Mouse (Mus musculus): ENCODE data around the gene Csrnp3. TPM values are rescaled to one million over a fixed set of nuclear protein-coding genes. Genes with fewer than 3 reads are reported as not detected.

The Csrnp3 gene
- polyA plus RNA-seq, 1 experiment from 2014 or later: 0.42 TPM

DNA sequence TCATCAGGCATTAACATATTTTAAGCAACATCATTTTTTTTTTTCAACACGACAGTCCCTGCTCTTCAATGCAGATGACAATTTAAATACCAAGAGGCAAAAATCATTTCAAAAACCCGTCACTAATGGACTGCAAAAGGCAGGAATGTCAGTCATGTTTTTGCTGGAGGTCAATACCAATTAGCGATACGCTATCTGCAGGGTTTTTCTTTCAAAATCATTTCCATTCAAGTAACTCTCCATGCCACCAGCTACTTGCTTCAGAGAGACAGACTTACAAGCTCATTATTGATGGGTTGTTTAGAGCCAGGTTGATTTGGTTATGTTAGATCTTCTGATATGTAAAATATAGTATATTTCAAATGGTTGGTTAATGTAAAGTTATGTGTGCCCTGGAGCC is 145.2 kb downstream of the Csrnp3 start:
- no peaks in the 10 kb centered on the region for H3K9me3 ChIP-seq (ENCODE audit: control insufficient read depth, low read length)
- H3K9ac ChIP-seq (ENCODE audit: low read length): no peak overlapping the region
- WGBS: 80% methylated on average over 4 of the region's 4 CpGs
- H3K27me3 ChIP-seq (ENCODE audit: control insufficient read depth, insufficient read depth, low read length): no peaks in the 10 kb centered on the region
- no peak for TF ChIP-seq EP300 (optimal IDR thresholded peaks at IDR 0.05)
- no peak for TF ChIP-seq CTCF (IDR thresholded peaks at IDR 0.05; ENCODE audit: low read depth)
- H3K36me3 ChIP-seq (ENCODE audit: control insufficient read depth, insufficient read depth, low read length): no peaks in the 10 kb centered on the region
- no peak for ATAC-seq (ENCODE audit: low FRiP score, low TSS enrichment)
- H3K4me1 ChIP-seq (replicated peaks; ENCODE audit: control insufficient read depth, insufficient read depth): no peaks in the 10 kb centered on the region
- no peak overlapping the region for H3K27ac ChIP-seq (replicated peaks)
- no peak overlapping the region for H3K4me2 ChIP-seq (replicated peaks; ENCODE audit: low read depth)
- no peak for DNase-seq (ENCODE audit: low spot score)
- no peak overlapping the region for H3K4me3 ChIP-seq (ENCODE audit: low read depth, low read length)

DNA sequence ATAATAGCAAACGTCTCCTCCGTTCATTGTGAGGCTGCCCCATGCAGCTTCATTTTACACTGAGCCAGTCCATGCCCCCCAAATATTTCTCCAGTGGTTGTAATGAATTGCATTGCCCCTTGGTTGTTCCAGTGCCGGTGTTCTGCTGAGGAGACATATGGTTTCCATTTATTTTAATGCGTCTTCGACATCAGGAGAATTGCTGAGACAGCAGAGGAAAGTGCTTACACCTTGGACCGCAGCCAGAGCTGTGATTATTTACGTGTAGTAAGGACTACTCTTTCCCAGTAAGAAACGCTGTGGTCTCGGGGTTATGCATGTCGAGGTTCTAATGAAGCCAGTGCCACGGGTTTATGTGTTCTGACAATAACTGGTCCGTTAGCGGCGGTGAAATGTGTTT is 147.8 kb downstream of the Csrnp3 start:
- TF ChIP-seq CTCF (IDR thresholded peaks at IDR 0.05; ENCODE audit: low read depth) (no peak), EP300 (optimal IDR thresholded peaks at IDR 0.05) (no peak)
- ATAC-seq (ENCODE audit: low FRiP score, low TSS enrichment) (no peak), DNase-seq (ENCODE audit: low spot score) (no peak)
- no peaks in the 10 kb centered on the region for H3K36me3 ChIP-seq (ENCODE audit: control insufficient read depth, insufficient read depth, low read length)
- H3K4me1 ChIP-seq (replicated peaks; ENCODE audit: control insufficient read depth, insufficient read depth): no peaks in the 10 kb centered on the region
- H3K4me3 ChIP-seq (ENCODE audit: low read depth, low read length): no peak overlapping the region
- H3K27me3 ChIP-seq (ENCODE audit: control insufficient read depth, insufficient read depth, low read length): no peaks in the 10 kb centered on the region
- no peak overlapping the region for H3K27ac ChIP-seq (replicated peaks)
- H3K9ac ChIP-seq (ENCODE audit: low read length): no peak overlapping the region
- H3K4me2 ChIP-seq (replicated peaks; ENCODE audit: low read depth): no peak overlapping the region
- 47% methylated on average over 14 of the region's 14 CpGs for WGBS
- H3K9me3 ChIP-seq (ENCODE audit: control insufficient read depth, low read length): no peaks in the 10 kb centered on the region

DNA sequence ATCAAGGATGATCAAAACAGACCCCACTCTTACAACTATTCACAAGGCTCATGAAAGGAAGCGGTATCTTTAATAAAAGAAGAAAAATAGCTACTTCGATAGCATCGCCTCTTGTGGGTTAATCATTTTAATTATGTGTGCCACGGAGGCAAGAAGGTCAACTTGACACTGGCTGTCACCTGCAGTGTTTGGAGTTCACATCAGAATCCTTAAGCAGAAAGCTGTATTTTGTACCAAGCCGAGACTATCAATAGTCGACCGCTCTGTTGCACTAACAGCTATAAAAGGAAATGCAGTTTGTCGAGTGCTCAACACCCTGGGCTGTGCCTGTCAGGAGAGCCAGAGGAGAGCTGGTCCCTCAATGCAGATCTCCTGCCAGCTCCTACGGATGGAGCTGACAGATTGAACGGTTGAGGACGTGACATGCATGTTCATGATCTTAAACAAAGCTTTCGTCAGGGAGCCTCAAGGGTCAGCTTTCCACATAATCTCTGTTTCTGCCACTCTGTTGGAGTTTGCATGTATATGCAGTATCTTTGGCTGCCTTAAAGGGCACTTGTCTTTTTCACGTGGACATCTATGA is 149.4 kb downstream of the Csrnp3 start:
- no peaks in the 10 kb centered on the region for H3K27me3 ChIP-seq (ENCODE audit: control insufficient read depth, insufficient read depth, low read length)
- H3K4me1 ChIP-seq (replicated peaks; ENCODE audit: control insufficient read depth, insufficient read depth): no peaks in the 10 kb centered on the region
- no peak overlapping the region for H3K4me3 ChIP-seq (ENCODE audit: low read depth, low read length)
- ATAC-seq (ENCODE audit: low FRiP score, low TSS enrichment) (no peak), DNase-seq (ENCODE audit: low spot score) (no peak)
- H3K27ac ChIP-seq (replicated peaks): no peak overlapping the region
- TF ChIP-seq CTCF (IDR thresholded peaks at IDR 0.05; ENCODE audit: low read depth): no peak
- TF ChIP-seq EP300 (optimal IDR thresholded peaks at IDR 0.05): no peak
- H3K4me2 ChIP-seq (replicated peaks; ENCODE audit: low read depth): no peak overlapping the region
- H3K9ac ChIP-seq (ENCODE audit: low read length): no peak overlapping the region
- H3K9me3 ChIP-seq (ENCODE audit: control insufficient read depth, low read length): no peaks in the 10 kb centered on the region
- WGBS: 58% methylated on average over 13 of the region's 13 CpGs
- H3K36me3 ChIP-seq (ENCODE audit: control insufficient read depth, insufficient read depth, low read length): no peaks in the 10 kb centered on the region

DNA sequence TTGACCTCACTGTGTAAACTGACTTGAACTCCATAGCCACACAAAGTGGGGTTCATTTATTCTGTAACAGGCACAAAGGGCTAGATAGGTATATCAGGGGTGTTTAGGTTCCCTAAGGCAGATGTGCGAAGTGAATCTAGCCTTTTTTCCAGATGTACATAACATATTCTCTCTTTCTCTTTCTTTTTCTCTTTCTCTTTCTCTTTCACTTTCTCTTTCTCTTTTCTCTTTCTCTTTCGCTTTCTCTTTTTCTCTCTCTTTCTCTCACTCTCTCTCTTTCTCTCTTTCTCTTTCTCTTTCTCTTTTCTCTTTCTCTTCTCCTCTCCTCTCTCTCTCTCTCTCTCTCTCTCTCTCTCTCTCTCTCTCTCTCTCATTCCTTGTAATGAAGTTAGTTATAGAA is 153.2 kb downstream of the Csrnp3 start:
- Histone ChIP-seq H3K4me3 (ENCODE audit: low read depth, low read length) (no peak overlapping the region), H3K27ac (replicated peaks) (no peak overlapping the region), H3K4me2 (replicated peaks; ENCODE audit: low read depth) (no peak overlapping the region), H3K36me3 (ENCODE audit: control insufficient read depth, insufficient read depth, low read length) (no peaks in the 10 kb centered on the region), H3K4me1 (replicated peaks; ENCODE audit: control insufficient read depth, insufficient read depth) (no peaks in the 10 kb centered on the region), H3K27me3 (ENCODE audit: control insufficient read depth, insufficient read depth, low read length) (no peaks in the 10 kb centered on the region), H3K9ac (ENCODE audit: low read length) (no peak overlapping the region), H3K9me3 (ENCODE audit: control insufficient read depth, low read length) (no peaks in the 10 kb centered on the region)
- TF ChIP-seq EP300 (optimal IDR thresholded peaks at IDR 0.05) (no peak), CTCF (IDR thresholded peaks at IDR 0.05; ENCODE audit: low read depth) (no peak)
- 84% methylated on average over 2 of the region's 2 CpGs for WGBS
- ATAC-seq (ENCODE audit: low FRiP score, low TSS enrichment): no peak
- DNase-seq (ENCODE audit: low spot score): no peak

DNA sequence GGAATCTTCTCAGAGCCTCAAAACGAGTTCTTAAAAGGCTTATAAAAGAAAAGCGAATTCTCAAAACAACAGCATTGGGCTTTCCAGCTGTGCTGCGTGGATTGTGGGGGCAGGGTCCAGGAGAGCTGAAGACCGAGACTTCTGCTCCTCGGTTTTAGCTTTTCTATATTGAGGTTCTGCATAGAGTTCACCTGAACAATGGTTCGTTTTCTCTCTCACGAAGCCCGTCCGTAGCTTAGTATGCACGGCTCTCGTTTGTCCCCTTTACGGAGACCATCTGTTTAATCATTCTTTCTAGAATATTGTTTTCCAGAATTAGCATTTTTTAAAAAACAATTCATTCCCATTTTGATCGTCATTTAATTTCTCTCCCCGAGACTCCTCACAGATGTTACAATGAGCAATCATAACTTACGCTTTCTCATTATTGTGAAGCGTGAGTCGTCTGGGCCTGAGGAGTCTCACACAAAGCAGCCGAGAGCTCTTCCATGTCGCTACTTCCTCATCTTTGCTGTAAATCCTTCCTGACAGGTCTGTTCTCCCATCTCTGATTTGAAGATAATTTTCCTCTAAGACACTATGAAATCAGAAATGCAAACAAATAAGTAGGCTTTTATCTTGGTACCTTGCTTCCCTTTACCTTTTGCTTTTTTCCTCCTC is 163.6 kb downstream of the Csrnp3 start:
- no peak for ATAC-seq (ENCODE audit: low FRiP score, low TSS enrichment)
- Histone ChIP-seq H3K9me3 (ENCODE audit: control insufficient read depth, low read length) (no peaks in the 10 kb centered on the region), H3K4me1 (replicated peaks; ENCODE audit: control insufficient read depth, insufficient read depth) (no peaks in the 10 kb centered on the region), H3K9ac (ENCODE audit: low read length) (no peak overlapping the region), H3K27me3 (ENCODE audit: control insufficient read depth, insufficient read depth, low read length) (no peaks in the 10 kb centered on the region), H3K27ac (replicated peaks) (no peak overlapping the region), H3K36me3 (ENCODE audit: control insufficient read depth, insufficient read depth, low read length) (no peaks in the 10 kb centered on the region), H3K4me3 (ENCODE audit: low read depth, low read length) (no peak overlapping the region), H3K4me2 (replicated peaks; ENCODE audit: low read depth) (no peak overlapping the region)
- TF ChIP-seq CTCF (IDR thresholded peaks at IDR 0.05; ENCODE audit: low read depth): no peak
- no peak for TF ChIP-seq EP300 (optimal IDR thresholded peaks at IDR 0.05)
- DNase-seq (ENCODE audit: low spot score): no peak
- WGBS: 87% methylated on average over 19 of the region's 19 CpGs

DNA sequence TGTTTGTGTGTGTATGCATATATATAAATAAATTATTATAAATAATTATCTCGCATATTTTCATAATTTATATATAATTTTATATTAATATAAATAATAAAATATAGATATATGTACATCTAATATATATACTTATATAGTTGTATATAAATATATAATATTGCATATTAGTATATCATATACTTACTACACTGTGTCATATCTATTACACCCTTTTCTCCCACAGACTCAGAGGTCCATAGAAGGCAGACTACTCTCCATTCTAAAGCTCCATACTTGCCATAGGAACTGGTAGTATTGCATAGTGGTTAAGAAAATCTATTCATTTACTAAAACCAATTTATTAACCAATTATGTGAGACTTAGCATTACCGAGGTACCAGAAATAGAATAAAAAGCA is 164.1 kb downstream of the Csrnp3 start:
- no peak overlapping the region for H3K4me2 ChIP-seq (replicated peaks; ENCODE audit: low read depth)
- no peaks in the 10 kb centered on the region for H3K27me3 ChIP-seq (ENCODE audit: control insufficient read depth, insufficient read depth, low read length)
- DNase-seq (ENCODE audit: low spot score) (no peak), ATAC-seq (ENCODE audit: low FRiP score, low TSS enrichment) (no peak)
- WGBS: 72% methylated on average over 2 of the region's 2 CpGs
- H3K36me3 ChIP-seq (ENCODE audit: control insufficient read depth, insufficient read depth, low read length): no peaks in the 10 kb centered on the region
- TF ChIP-seq CTCF (IDR thresholded peaks at IDR 0.05; ENCODE audit: low read depth) (no peak), EP300 (optimal IDR thresholded peaks at IDR 0.05) (no peak)
- H3K9ac ChIP-seq (ENCODE audit: low read length): no peak overlapping the region
- H3K9me3 ChIP-seq (ENCODE audit: control insufficient read depth, low read length): no peaks in the 10 kb centered on the region
- no peak overlapping the region for H3K4me3 ChIP-seq (ENCODE audit: low read depth, low read length)
- H3K27ac ChIP-seq (replicated peaks): no peak overlapping the region
- no peaks in the 10 kb centered on the region for H3K4me1 ChIP-seq (replicated peaks; ENCODE audit: control insufficient read depth, insufficient read depth)

Measured in stomach, postnatal 0 days (tissue).